Mouse (Mus musculus) neutrophil, adult 5-6 weeks (primary cell): Measurements from ENCODE around the gene Slc22a20. TPM values are rescaled to one million over a fixed set of nuclear protein-coding genes. Genes with fewer than 3 reads are reported as not detected.

ENCODE experiments used
- ATAC-seq: fragments of 151-379, 151-347 bp; 2 replicates; pipeline ENCODE4 v1.8.0; 2017; ENCODE audit warnings: mild to moderate bottlenecking, moderate TSS enrichment; ENCODE audit not compliant: insufficient number of reproducible peaks, poor library complexity, low FRiP score, severe bottlenecking; ENCODE audit errors: extremely low read depth
- total RNA-seq: library from RNA; stranded (forward); fragments of 200-1000 nt; gene quantifications from 2 replicates; pipeline ENCODE4 v1.2.3, GENCODE M21; 2017

Slc22a20 gene
- total RNA-seq, 1 experiment from 2014 or later: 0.47 TPM

DNA sequence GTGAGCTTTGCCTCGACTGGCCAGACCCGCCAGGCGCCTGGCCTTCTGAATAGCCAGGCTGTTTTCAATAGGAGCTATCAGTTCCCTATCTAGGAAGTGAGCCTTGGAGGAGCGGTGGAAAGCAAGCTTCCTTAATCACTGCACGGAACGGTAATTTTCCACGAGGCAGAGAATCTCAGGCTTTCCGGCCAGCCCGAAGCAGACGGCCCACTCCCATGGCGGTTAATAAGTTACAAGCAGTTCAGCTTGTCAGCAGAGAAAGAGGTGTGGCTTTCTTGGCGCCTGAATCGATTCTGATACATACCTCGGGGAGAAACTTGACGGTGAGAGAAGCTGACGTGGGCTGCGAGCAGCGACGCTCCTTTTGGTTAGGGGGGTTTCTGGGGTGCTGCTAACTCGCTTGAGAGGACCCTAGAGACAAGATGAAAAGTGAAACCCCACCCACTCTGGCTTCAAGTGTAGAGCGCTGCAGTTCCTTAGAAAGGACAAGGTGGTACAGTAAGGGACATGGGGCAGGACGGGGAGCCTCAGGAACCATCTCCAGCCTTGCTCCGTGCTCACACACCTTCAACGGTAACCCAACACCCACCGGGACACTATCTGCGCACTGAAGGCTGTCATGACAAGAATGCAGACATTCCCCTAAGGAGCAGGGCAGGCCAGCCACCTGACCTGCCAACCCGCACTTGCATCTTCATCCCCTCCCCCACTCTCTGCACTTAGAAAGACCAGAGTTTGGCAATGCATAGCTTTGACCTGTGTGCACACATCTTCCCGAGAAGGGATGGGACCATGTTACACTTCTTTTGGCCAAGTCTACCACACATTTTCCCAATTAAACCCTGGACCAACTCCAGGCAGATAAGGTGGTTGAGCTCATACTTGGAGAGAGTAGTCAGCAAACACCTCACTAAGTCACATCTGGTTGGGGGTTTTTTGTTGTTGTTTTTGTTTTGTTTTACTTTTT is 30.0 kb downstream of the Slc22a20 start:
- ATAC-seq: no peak

DNA sequence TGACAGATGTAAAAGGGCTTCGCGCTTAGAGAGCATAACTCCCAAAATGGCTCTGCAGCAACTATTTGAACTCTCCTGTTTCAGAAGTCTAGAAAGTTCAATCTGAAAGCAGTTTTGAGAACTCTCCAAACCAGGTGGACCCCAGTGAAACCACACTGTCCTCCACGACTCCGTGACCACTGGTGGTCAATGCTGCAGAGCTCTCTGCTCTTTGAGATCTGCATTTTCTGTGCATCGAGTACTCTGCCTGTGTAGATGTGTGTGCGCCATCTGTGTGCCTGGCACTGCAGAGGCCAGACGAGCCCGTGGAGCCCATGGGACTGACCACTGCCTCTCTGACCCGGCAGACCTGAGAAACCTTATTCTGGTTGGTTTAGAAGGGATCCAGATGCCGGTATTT is 31.0 kb downstream of the Slc22a20 start:
- ATAC-seq: no peak

DNA sequence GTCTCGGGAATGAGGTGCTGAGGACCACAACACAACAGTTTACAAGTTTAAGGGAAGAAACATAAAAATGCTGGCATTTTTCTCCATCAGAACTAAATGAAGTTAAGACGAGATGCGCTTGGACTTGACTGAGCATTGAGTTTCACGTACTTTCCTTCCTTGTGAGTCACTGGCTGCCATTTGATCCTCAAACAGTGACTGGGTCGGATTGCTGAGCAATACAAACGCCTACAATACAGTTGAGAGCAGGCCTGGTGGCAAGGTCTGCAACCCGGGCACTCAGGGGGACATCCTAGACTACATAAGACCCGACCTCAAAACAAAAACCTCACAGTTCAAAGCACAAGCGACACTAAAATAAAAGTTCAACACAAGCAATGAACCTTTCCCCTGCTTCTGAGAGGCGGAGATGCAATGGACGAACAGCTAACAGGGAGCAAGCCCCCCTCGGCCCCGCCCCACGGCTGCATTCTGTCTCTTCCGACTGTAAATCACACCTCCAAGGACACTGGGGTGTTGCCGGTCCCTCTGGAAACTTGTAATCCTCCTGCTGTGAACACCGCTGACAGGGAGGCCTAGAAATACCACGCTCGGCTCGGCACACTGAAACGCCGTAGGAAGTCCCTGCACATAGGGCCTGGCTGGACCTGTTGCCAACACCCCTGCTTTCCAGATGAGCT is 31.8 kb downstream of the Slc22a20 start:
- no peak for ATAC-seq

DNA sequence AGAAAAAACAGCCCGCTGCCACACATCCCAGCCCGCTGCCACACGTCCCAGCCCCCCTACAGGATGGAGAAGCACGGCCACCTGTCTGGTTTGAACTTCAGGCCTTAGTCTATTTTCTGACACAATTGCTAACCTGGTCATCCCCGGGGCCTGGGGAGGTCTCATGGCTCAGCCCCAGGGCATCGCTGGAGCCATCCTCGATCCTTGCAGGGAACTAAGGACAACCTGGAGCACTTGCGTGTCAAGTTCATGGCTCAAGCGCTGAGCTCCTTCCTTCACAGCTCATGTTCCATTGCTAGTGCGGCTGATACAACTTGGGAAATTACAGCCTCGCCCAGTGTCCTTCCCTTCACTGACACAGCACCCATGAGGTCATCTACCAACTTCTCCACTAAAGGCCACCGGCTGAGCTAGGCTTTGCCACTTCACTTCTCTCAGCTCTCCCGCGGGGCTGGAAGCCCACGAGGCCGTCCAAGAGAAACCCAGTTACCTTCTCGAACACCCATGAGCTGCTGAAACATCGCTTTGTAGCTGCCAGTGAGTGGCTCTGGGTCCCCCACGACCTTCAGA is 32.7 kb downstream of the Slc22a20 start:
- no peak for ATAC-seq

DNA sequence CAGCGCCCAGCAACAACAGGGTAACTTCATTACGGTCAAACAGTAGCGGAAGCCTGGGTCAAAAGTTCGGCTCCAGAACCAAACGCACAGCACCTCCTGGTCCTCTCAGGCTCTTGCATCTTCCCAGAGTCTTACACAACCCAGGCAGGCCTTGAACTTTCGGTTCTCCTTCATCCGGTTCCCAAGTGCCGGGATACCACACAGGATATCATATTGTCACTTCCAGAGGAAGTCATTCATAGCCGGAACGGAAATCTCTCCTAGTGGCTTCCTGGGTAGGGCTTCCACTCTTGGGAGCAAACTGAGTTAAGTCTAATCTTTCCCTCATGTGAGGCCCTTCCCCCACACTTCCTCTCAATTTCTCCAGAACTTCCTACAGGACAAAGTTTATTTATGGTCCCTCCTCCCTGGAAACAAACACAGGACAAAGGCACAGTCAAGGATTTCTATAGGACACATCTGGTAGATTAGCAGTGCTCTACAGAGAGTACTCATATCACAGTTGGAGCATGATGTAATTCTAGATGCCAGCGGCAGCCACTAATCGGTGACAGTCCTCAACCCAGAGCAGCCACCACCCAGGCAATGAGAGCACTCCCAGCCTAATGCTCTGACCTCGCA is 33.8 kb downstream of the Slc22a20 start:
- ATAC-seq: no peak

DNA sequence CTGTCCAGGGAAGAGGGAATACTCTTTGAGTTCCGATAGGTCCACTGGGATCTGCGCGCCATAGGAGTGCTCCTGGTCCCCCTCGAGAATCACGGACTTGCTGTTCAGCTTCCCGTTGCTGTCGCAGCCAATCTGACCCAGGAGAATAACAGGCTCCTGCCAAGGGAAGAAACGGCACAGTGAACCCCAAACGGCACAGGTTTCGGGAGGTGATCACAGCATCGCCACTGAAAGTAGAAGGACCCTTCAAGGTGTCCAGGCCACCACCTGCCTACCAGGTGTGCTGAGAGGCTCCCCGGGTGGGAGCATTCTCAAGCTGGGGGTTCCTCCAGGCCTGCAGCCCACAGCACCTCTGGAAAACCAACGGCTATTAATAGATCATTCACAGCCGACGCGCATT is 34.3 kb downstream of the Slc22a20 start:
- ATAC-seq: no peak

DNA sequence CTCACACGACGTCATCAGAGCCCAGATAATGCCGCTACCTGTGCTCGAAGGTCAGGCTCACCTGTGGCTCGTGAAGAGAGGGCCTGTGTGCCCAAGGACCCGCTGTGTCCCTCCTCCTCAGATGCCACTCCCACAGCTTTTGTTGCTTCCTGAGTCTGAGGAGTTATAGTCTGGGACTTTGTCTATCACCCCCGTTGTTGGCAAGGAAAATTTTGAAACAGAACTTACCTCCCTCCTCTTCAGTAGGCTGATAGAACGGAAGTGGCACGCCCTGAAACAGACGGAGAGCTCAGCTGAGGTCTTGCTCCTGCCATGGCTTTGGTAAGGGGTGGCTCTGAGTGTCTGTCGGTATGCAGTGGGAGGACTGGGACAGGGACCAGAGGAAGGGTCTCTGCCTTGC is 35.7 kb downstream of the Slc22a20 start:
- ATAC-seq: no peak

DNA sequence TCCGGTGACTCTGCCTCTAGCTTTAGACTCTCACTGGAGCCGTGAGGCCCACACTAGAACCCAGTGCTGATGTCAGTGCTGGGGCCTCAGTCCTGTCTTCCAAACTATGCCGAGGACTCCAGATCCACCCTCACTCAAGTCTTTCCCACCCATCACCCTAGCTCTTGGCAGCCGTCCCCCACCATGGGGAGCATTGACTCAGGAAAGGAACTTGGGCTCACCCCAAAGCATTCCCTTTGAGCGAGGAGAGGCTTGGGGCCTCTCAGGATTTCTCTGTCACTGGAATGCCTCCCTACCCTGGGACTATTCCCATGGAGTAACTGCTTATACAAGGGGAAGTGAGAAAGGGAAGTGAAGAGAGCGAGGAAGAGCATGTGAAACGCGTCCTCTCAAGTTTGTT is 40.1 kb downstream of the Slc22a20 start:
- ATAC-seq: no peak

DNA sequence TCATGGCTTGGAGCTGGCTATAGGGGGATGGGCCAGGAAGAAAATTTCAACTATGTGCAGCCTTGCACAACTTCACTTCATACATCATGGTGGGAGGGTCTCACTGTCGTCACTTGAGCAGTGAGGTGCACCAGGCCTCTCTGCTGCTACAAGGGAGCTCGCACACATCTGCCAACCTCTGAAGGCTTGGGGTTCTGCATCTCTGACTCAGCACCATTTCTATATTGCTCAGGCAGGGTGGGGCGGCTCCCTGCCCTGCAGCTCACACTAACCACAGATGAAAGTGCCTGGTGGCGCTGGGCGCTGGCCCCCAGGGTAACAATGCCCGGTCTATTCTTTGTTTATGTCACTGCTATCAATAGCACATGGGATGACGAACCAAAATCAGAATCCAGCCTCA is 40.9 kb downstream of the Slc22a20 start:
- ATAC-seq: peak; percentile 72

DNA sequence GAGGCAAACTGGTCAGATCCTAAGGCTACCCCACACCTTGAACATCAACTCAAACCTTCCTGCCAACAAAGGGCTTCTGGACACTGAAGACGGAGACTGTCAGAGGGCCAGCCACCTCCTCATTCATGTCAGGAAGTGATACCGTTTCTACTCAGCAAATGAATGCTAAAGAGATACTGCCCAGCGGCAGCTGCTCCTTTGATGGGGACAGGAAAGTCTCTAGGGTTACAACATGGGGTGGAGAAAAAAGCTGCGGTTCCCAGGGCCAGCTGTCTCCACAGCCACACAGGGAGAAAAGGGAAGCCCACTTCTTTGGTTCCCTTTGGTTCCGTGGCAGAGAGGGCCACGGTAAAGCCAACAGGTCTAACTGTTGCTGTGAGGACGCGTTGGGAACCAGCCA is 41.8 kb downstream of the Slc22a20 start:
- no peak for ATAC-seq

DNA sequence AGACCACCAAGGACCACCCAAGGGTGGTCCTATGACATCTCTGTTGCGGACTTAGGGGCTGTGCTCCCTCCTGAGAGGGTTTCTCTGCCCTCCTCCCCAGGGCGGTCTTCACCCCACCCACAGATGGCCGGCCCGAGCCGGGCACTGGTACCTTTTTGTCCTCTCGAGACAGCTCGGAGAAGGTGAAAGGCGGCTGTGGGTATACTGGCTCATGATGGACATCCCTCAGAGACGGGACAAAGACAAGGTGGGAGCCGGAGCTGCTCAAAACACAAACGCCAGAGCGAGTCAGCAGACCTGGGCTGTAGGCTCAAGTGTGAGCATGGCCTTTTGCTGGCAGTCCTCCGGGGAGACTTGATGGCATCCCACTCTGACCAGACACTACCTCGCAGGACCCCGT is 42.5 kb downstream of the Slc22a20 start:
- no peak for ATAC-seq

DNA sequence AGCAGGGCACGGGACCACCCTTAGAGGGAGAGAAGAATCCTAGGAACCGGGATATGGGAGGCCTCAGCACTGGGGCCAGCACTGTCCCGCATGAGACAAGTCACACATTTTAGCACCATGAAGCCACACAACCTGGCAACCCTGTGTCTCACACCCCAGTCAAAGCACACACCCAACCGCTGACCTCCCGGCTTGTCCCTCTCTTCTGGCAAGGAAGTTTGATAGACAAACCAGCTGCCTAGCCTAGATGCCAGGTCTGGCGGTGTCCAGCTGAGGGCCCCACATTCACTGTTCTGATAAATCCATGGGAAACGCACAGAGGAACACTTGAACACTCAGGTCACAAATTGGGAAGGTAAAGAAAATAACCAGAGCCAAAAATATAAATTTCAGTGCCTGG is 43.4 kb downstream of the Slc22a20 start:
- no peak for ATAC-seq

DNA sequence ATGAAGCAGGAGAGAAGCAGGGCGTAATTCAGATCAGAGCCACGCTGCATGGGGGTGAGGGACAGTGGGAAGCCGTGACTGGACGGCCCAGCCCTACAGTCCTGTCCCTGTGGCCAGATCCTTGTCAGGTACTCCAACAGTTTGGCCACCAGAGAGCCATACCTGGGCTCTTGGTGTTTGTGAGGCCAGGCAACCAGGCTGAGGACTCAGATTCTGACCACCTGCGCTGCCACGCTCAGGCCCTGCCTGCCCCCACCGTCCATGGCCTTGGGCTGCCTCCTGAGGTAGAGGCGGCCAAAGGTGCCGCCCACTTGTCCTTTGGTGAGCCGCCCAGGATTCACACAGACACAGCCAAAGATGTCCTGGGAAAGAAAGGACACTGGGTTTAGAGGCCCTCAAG is 45.3 kb downstream of the Slc22a20 start:
- no peak for ATAC-seq

DNA sequence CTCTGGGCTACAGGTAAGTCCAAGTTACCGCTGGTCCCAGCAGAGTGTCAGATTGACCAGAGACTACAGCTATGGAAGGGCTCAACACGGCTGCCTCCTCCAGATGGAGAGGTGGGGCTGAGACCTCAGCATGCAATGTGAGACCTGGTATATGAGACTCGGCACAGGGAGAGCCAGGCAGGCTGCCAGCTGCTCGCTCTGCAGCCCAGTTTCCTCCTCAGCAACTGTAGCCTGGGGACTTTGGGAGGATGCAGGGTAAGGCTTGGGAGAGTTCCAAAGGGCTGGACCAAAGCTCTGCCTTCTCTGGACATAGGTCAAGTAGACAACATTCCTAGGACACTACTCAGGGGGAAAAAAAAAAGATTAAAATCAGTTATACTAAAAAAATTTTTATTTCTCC is 45.8 kb downstream of the Slc22a20 start:
- no peak for ATAC-seq

DNA sequence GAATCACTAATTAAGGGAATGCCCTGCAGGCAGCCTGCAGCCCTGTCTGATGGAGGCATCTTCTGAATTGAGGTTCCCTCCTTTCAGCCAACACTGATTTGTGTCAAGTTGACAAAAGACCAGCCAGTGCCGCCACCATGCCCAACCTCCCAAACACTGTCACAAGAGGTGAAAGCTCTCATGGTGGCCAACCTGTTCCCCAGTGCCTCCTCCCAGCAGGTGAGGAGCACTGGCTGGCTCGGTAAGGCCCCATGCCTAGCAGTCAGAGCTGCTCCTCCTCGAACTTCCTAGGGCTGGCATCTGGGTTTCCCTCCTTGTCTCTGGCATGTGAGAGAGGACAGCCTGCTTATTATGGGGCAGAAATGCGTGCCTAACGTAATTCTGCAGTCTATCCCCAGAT is 46.2 kb downstream of the Slc22a20 start:
- no peak for ATAC-seq

DNA sequence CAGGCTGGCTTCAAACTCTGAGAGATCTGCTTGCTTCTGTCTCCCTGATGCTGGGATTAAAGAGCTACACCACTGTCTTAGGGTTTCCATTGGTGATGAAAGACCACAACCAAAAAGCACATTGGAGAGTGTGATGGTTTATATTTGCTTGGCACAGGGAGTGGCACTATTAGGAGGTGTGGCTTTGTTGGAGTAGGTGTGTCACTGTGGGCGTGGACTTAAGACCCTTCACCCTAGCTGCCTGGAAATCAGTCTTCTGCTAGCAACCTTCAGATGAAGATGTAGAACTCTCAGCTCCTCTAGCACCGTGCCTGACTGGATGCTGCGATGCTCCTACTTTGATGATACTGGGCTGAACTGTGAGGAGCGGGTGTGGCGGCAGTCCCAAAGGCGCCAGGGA is 47.4 kb downstream of the Slc22a20 start:
- ATAC-seq: no peak

DNA sequence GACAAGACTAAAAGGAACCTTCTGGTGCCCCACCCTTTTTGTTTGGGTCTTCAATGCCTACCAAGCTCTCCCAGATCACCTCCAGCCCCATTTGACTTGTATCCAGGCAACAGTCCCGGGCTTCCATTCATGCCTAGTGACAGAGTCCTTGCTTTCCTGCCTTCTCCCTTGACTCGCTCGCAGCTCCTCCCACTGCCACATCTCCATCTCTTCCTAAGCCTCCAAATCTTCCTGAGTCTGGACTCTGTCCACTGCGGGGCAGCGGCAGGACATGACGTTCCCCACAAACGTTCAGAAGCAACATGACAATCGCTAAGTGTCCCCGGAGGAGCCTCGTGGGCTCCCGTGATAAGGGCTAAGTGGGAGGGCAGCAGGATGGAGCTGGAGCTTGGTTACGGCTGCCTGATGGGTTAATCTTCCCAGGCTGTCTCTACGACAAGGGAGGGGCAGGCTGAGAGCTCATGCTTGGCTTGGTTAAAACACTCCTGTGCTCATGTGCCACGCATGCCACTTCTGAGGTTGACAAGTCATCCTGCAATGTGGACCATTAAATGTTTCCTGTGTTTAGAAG is 48.0 kb downstream of the Slc22a20 start:
- ATAC-seq: no peak

DNA sequence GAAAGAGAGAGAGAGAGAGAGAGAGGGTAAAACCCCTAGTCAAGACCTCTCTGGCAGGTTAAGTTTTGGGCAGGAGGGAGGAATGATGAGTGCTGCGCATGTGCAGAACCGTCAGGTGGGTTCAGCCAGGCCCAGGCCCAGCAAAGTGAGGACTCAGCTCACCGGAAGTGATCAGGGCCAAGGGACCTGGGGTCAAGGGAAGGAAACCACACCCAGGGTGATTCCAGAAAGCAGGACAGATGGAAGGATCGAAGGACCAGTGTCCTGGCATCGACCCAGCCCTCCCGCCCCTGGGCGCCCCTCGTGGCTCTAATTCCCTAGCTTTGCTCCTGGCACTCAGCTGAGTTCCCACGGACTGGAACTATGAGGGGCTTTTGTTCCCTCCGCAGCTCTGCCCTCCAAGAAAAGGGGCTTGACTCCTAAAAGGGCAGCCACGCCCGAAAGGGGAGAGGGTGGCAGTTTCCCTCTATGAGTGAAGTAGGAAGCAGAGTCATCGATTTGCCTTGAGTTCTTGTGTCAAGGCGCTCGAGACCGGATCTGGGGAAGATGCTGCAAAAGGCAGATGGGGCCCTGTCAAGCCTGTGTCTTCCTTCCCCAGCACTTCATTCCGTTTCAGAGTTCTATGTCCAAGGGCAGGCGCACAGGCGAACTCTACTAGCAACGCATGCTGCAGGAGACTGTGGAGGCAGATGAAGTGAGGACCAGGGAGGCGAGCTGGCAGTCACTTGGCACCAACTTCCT is 48.7 kb downstream of the Slc22a20 start:
- no peak for ATAC-seq

DNA sequence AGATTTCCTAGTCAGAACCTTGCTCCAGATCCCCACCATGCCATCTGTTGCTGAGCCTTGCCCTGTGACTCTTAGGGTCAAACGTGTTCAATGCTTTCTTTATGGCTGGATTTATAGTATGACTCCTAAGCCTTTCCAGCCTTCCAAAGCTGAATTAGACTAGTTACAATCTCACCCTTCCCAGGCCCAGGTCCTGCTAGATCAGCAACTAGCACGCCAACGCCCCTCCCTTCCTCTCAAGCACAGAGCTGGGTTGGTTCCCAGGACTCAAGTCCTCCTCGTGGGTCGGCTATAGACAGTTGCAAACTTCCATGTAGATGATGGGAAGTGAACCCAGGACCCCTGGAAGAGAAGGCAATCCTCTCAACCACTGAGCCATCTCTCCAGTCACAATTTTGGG is 50.3 kb downstream of the Slc22a20 start:
- no peak for ATAC-seq
